Mouse (Mus musculus) cerebellum, adult 2 months (tissue): ENCODE data around the gene Rps6ka3.

ENCODE experiments used
- CTCF ChIP-seq: fragments of 200-500 bp; IDR thresholded peaks from 2 replicates; pipeline ENCODE4 v1.5.1; 2011; ENCODE audit warnings: low read depth, mild to moderate bottlenecking, control low read depth, low read length, moderate library complexity, borderline replicate concordance; ENCODE audit not compliant: insufficient read depth
- POLR2A ChIP-seq: fragments of 200-500 bp; IDR thresholded peaks from 2 replicates; pipeline ENCODE4 v1.6.1; 2011; ENCODE audit warnings: low read length, control low read depth, borderline replicate concordance; ENCODE audit not compliant: insufficient read depth

GRCm38 (mm10) chrX:159237275-159237674 lies 27.2 kb downstream of the Rps6ka3 start:
- TF ChIP-seq CTCF (no peak), POLR2A (no peak)
